Mouse (Mus musculus) cerebellum, postnatal 14 days (tissue): Measurements from ENCODE around the gene Rarb.
A peak's percentile ranks its signal among the peaks of the same experiment; 100 is the strongest.

ENCODE experiments used
- DNase-seq, 2 experiments: peaks; one replicate each; pipeline ENCODE4 v3.0.0; 2021; ENCODE audit warnings: mixed read lengths in 2 of 2

Rarb gene

GRCm38 (mm10) chr14:16525137-16525924 is 293.6 kb downstream of the Rarb start:
- DNase-seq = no peak

GRCm38 (mm10) chr14:16522852-16523251 is 296.1 kb downstream of the Rarb start:
- DNase-seq = no peak

GRCm38 (mm10) chr14:16519588-16520167 is 299.3 kb downstream of the Rarb start:
- DNase-seq = no peak

GRCm38 (mm10) chr14:16517958-16518357 is 301.0 kb downstream of the Rarb start:
- DNase-seq = no peak

- DNase-seq = no peak
Observed at GRCm38 (mm10) chr14:16515731-16516130, 303.2 kb downstream of the Rarb start.

GRCm38 (mm10) chr14:16510574-16510973 is 308.4 kb downstream of the Rarb start:
- DNase-seq = peak in 1 of 2 experiments; percentile 39

- peak; percentile 21 to 46 for DNase-seq
Observed at GRCm38 (mm10) chr14:16509825-16510224, 309.1 kb downstream of the Rarb start.

GRCm38 (mm10) chr14:16508760-16509159 is 310.2 kb downstream of the Rarb start:
- no peak for DNase-seq

- peak in 1 of 2 experiments; percentile 13 for DNase-seq
Observed at GRCm38 (mm10) chr14:16497226-16497661, 321.7 kb downstream of the Rarb start.

GRCm38 (mm10) chr14:16483656-16484380 is 335.1 kb downstream of the Rarb start:
- DNase-seq = peak; percentile 29 to 50

GRCm38 (mm10) chr14:16480621-16481020 is 338.3 kb downstream of the Rarb start:
- no peak for DNase-seq

GRCm38 (mm10) chr14:16479521-16479920 is 339.4 kb downstream of the Rarb start:
- DNase-seq = no peak

GRCm38 (mm10) chr14:16478606-16479323 is 340.2 kb downstream of the Rarb start:
- no peak for DNase-seq

- no peak for DNase-seq
Observed at GRCm38 (mm10) chr14:16448269-16448987, 370.5 kb downstream of the Rarb start.

- peak in 1 of 2 experiments; percentile 25 for DNase-seq
Observed at GRCm38 (mm10) chr14:16447587-16447986, 371.4 kb downstream of the Rarb start.

GRCm38 (mm10) chr14:16444859-16445258 is 374.1 kb downstream of the Rarb start:
- DNase-seq = no peak

- no peak for DNase-seq
Observed at GRCm38 (mm10) chr14:16439385-16440126, 379.4 kb downstream of the Rarb start.

- DNase-seq = no peak
Observed at GRCm38 (mm10) chr14:16437386-16437785, 381.6 kb downstream of the Rarb start.

GRCm38 (mm10) chr14:16434396-16435171 is 384.4 kb downstream of the Rarb start:
- peak; percentile 80 to 83 for DNase-seq

GRCm38 (mm10) chr14:16433206-16433605 is 385.8 kb downstream of the Rarb start:
- no peak for DNase-seq

GRCm38 (mm10) chr14:16432550-16432949 is 386.4 kb downstream of the Rarb start:
- DNase-seq = no peak
